Mouse (Mus musculus): ENCODE measurements around the gene Scube1. TPM values are rescaled to one million over a fixed set of nuclear protein-coding genes. Genes with fewer than 3 reads are reported as not detected.

Gene Scube1
- total and polyA plus RNA-seq, 3 experiments, result not detected

- no peaks in the 10 kb centered on the region for H3K4me1 ChIP-seq (ENCODE audit: control insufficient read depth in 1 of 2, insufficient read depth in 2 of 2, low read length in 2 of 2)
- no peak overlapping the region for H3K27ac ChIP-seq (ENCODE audit: control insufficient read depth, low read depth, low read length)
- no peaks in the 10 kb centered on the region for H3K27me3 ChIP-seq (ENCODE audit: control insufficient read depth in 1 of 2, insufficient read depth in 2 of 2, low read length in 2 of 2)
- no peaks in the 10 kb centered on the region for H3K9me3 ChIP-seq (replicated peaks; ENCODE audit: insufficient read depth, low read length)
- H3K4me3 ChIP-seq (ENCODE audit: control insufficient read depth in 1 of 2, insufficient read depth in 1 of 2, low read depth in 2 of 2, low read length in 2 of 2), result no peak overlapping the region
- no peaks in the 10 kb centered on the region for H3K36me3 ChIP-seq (ENCODE audit: control insufficient read depth in 1 of 2, insufficient read depth in 2 of 2, low read length in 2 of 2)
- no peak for TF ChIP-seq MYC (IDR thresholded peaks at IDR 0.05; ENCODE audit: low read depth, low read length)
- no peak for TF ChIP-seq TBP (IDR thresholded peaks at IDR 0.05; ENCODE audit: low read depth, low read length)
- TF ChIP-seq UBTF (IDR thresholded peaks at IDR 0.05; ENCODE audit: borderline replicate concordance, insufficient read depth, low read depth, low read length), result no peak
- no peak for TF ChIP-seq ZNF384 (IDR thresholded peaks at IDR 0.05; ENCODE audit: low read depth, low read length)
- no peak for TF ChIP-seq JUND (IDR thresholded peaks at IDR 0.05; ENCODE audit: low read depth, low read length)
- TF ChIP-seq GABPA (IDR thresholded peaks at IDR 0.05; ENCODE audit: low read depth, low read length), result no peak
- TF ChIP-seq MEF2A (IDR thresholded peaks at IDR 0.05; ENCODE audit: extremely low read depth, insufficient replicate concordance, low read depth, low read length, poor library complexity, severe bottlenecking), result no peak
- TF ChIP-seq TCF12 (IDR thresholded peaks at IDR 0.05; ENCODE audit: low read depth, low read length), result no peak
- TF ChIP-seq NELFE (IDR thresholded peaks at IDR 0.05; ENCODE audit: low read depth, low read length), result no peak
- TF ChIP-seq RAD21 (IDR thresholded peaks at IDR 0.05; ENCODE audit: low read depth, low read length), result no peak
- no peak for TF ChIP-seq E2F4 (IDR thresholded peaks at IDR 0.05; ENCODE audit: borderline replicate concordance, low read depth, low read length)
- no peak for TF ChIP-seq CHD1 (IDR thresholded peaks at IDR 0.05; ENCODE audit: low read depth, low read length)
- no peak for DNase-seq (ENCODE audit: low read depth, low spot score)
- no peak overlapping the region for H3K9ac ChIP-seq (ENCODE audit: control insufficient read depth, low read depth, low read length, poor library complexity, severe bottlenecking)
- H3K79me2 ChIP-seq (ENCODE audit: control insufficient read depth, insufficient read depth, low read length, poor library complexity), result no peaks in the 10 kb centered on the region
Measured at GRCm38 (mm10) chr15:83663066-83663465, 61.8 kb downstream of the Scube1 start.

- Histone ChIP-seq H3K27ac (ENCODE audit: control insufficient read depth, low read depth, low read length) (no peak overlapping the region), H3K79me2 (ENCODE audit: control insufficient read depth, insufficient read depth, low read length, poor library complexity) (no peaks in the 10 kb centered on the region), H3K9ac (ENCODE audit: control insufficient read depth, low read depth, low read length, poor library complexity, severe bottlenecking) (no peak overlapping the region), H3K36me3 (ENCODE audit: control insufficient read depth in 1 of 2, insufficient read depth in 2 of 2, low read length in 2 of 2) (no peaks in the 10 kb centered on the region), H3K27me3 (ENCODE audit: control insufficient read depth in 1 of 2, insufficient read depth in 2 of 2, low read length in 2 of 2) (no peaks in the 10 kb centered on the region), H3K9me3 (replicated peaks; ENCODE audit: insufficient read depth, low read length) (no peaks in the 10 kb centered on the region), H3K4me3 (ENCODE audit: control insufficient read depth in 1 of 2, insufficient read depth in 1 of 2, low read depth in 2 of 2, low read length in 2 of 2) (no peak overlapping the region), H3K4me1 (ENCODE audit: control insufficient read depth in 1 of 2, insufficient read depth in 2 of 2, low read length in 2 of 2) (no peaks in the 10 kb centered on the region)
- TF ChIP-seq MEF2A (IDR thresholded peaks at IDR 0.05; ENCODE audit: extremely low read depth, insufficient replicate concordance, low read depth, low read length, poor library complexity, severe bottlenecking), result no peak
- TF ChIP-seq CTCF (IDR thresholded peaks at IDR 0.05 in 2 of 3, conservative IDR thresholded peaks at IDR 0.05 in 1 of 3; ENCODE audit: control insufficient read depth in 1 of 3, insufficient read depth in 1 of 3, low read depth in 2 of 3, low read length in 3 of 3, poor library complexity in 1 of 3, severe bottlenecking in 1 of 3), result no peak
- TF ChIP-seq JUND (IDR thresholded peaks at IDR 0.05; ENCODE audit: low read depth, low read length), result no peak
- no peak for TF ChIP-seq TAL1 (IDR thresholded peaks at IDR 0.05; ENCODE audit: low read length)
- no peak for TF ChIP-seq SIN3A (IDR thresholded peaks at IDR 0.05; ENCODE audit: low read length)
- no peak for TF ChIP-seq NELFE (IDR thresholded peaks at IDR 0.05; ENCODE audit: low read depth, low read length)
- no peak for TF ChIP-seq MXI1 (IDR thresholded peaks at IDR 0.05; ENCODE audit: low read depth, low read length)
- TF ChIP-seq USF2 (IDR thresholded peaks at IDR 0.05; ENCODE audit: borderline replicate concordance in 1 of 2, insufficient read depth in 1 of 2, low read depth in 1 of 2, low read length in 2 of 2), result no peak
- TF ChIP-seq GATA1 (IDR thresholded peaks at IDR 0.05; ENCODE audit: low read depth, low read length), result no peak
- no peak for TF ChIP-seq ZC3H11A (IDR thresholded peaks at IDR 0.05; ENCODE audit: low read depth, low read length)
- no peak for TF ChIP-seq KAT2A (conservative IDR thresholded peaks at IDR 0.05; ENCODE audit: low read depth, low read length)
- TF ChIP-seq GABPA (IDR thresholded peaks at IDR 0.05; ENCODE audit: low read depth, low read length), result no peak
- no peak for TF ChIP-seq MAFK (IDR thresholded peaks at IDR 0.05; ENCODE audit: borderline replicate concordance, low read depth, low read length)
- TF ChIP-seq TBP (IDR thresholded peaks at IDR 0.05; ENCODE audit: low read depth, low read length), result no peak
- TF ChIP-seq ELF1 (IDR thresholded peaks at IDR 0.05; ENCODE audit: low read depth, low read length), result no peak
- TF ChIP-seq TCF12 (IDR thresholded peaks at IDR 0.05; ENCODE audit: low read depth, low read length), result no peak
- DNase-seq (ENCODE audit: low read depth, low spot score), result no peak
Measured at GRCm38 (mm10) chr15:83662106-83662505, 62.7 kb downstream of the Scube1 start.
